Mouse (Mus musculus): Measurements from ENCODE around the gene Cmip. TPM values are rescaled to one million over a fixed set of nuclear protein-coding genes. Genes with fewer than 3 reads are reported as not detected.

Gene Cmip
- polyA plus RNA-seq, 1 experiment from 2014 or later = 18.7 TPM

DNA sequence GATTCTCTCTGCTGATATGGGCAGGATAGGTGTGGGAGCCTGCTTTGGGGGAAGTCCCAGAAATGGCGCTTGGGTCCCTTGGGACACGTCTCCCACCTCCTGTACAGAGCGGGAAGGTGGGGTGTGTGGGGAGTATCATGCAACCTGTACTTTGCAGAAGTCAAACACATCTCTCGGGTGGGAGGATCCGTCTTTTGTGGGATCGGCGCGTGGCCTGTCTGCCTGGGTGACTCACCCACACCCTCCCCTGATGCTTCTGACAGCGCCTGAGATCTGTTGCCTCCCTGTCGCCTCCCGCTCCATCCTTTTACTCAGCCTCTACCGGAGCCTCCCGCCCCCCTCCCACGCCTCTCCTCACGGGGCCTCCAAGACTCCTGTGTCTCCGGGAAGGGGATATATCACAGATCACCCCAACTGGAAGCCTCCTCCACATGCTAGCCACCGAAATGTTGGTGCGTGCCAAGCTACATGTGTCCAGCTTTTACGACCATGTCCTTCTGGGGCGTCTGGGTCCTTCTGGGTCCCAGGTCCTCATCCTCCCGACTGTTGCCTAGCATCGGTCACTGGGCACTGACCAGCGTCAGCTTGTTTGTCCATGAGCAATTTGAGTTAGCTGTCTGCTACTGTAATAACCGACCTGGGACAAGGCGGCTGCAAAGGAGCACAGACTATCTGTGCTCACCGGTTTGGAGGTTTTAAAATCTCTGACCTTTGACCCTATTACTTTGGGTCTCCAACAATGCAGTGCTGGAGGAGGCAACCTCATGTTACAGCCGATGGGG lies 75.6 kb downstream of the Cmip start:
- no peaks in the 10 kb centered on the region for H3K27me3 ChIP-seq (replicated peaks)
- H3K9me3 ChIP-seq (replicated peaks) = no peaks in the 10 kb centered on the region
- no peaks in the 10 kb centered on the region for H3K36me3 ChIP-seq
- ATAC-seq = no peak
- no peak overlapping the region for H3K9ac ChIP-seq
- 72% methylated on average over 27 of the region's 27 CpGs for WGBS (ENCODE audit: insufficient replicate concordance)
- no peak overlapping the region for H3K4me3 ChIP-seq
- H3K4me2 ChIP-seq = no peak overlapping the region
- H3K4me1 ChIP-seq = peaks cover 87% of the 10 kb centered on the region
- peak overlapping the region; percentile 85 for H3K27ac ChIP-seq

DNA sequence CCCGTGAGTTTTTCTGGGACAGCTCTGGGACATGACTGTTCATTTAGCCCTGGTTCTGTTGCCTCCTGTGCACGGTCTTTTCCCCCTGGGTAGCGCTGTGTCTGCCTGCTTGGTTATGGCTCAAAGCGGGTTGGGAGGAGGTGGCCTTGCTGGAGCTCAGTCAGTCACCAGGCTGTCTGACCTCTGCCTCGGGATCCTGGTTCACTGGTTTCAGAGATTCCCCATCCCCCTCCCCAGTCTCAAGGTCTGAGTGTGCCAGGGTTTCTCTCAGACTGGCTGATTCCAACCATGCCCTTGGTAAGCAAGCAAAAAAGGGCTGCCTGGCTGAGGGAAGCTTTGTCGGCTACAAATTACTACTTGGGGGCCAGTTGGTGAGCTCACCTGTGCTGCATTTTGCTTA lies 76.8 kb downstream of the Cmip start:
- Histone ChIP-seq H3K4me2 (peak overlapping the region; percentile 59), H3K27ac (peak overlapping the region; percentile 85), H3K36me3 (no peaks in the 10 kb centered on the region), H3K4me3 (no peak overlapping the region), H3K9ac (peak overlapping the region; percentile 56), H3K9me3 (replicated peaks) (no peaks in the 10 kb centered on the region), H3K27me3 (replicated peaks) (no peaks in the 10 kb centered on the region), H3K4me1 (peaks cover 88% of the 10 kb centered on the region)
- ATAC-seq = no peak
- 55% methylated on average over 6 of the region's 6 CpGs for WGBS (ENCODE audit: insufficient replicate concordance)

DNA sequence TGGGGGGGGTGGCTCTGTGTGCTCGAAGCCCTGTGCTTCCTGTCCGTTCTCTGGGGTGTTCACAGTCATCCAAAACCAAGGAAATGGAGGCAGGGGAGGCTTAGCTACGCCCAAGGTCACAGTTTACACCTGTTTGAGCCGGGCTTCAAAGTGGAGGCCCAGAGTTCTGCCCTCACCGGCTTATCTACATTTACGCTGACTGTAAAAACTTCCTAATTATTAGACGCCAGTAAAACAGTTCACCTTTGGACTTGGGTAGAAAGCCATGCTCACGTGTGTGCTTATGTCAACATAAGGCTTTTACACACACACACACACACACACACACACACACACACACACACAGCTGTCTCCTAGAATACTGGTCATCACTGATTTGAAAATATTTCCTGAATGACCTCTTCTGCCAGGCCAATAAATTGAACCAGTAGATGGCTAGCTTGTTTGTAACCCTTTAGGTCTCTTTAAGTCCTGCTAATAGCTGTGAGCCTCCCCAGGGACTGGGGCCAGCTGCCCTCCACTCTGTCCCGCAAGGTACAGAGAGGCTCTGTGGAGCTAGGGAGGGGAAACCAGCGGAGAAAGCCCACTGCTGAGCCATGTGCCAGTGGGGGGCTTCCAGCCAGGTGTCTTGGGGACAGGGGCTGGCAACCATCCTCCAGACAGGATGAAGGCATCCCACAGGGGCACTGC lies 77.3 kb downstream of the Cmip start:
- ATAC-seq = peak; percentile 11
- Histone ChIP-seq H3K27ac (peak overlapping the region; percentile 85), H3K36me3 (no peaks in the 10 kb centered on the region), H3K9me3 (replicated peaks) (no peaks in the 10 kb centered on the region), H3K4me2 (peak overlapping the region; percentile 59), H3K4me1 (peaks cover 90% of the 10 kb centered on the region), H3K9ac (peak overlapping the region; percentile 56), H3K4me3 (peak overlapping the region; percentile 13; the same call in 1 of the 2 replicates), H3K27me3 (replicated peaks) (no peaks in the 10 kb centered on the region)
- 45% methylated on average over 10 of the region's 10 CpGs for WGBS (ENCODE audit: insufficient replicate concordance)

DNA sequence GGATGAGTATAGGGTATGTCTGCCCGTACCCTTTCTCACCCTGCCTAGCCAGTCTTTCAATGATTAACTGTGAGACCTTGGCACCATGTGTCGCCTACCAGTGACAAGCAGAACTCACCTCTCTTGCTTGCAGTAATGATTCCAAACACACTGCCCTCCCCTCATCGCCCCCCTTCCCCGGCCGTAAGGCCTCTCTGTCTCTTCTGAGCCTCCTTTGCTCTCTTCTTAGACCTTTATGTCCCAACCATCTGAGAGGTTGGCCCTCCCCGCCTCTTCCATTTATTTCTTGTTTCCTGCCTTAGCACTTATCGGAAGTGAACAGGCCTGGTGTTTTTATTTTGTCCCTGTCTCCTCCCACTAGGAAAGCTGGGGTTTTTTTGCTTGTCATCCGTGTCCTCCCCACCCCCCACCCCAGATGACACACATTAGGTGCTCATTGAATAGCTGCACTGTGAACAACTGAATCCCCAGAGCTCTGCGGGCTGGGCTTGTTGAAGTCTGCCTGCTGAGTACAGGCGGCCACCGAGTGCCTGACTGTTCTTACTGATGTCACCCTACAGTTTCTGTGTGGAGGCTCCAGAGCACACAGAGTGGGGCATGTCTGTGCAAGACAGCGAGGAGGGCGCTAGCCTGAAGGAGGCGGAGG lies 78.0 kb downstream of the Cmip start:
- Histone ChIP-seq H3K9ac (peak overlapping the region; percentile 56), H3K4me1 (peaks cover 90% of the 10 kb centered on the region), H3K36me3 (no peaks in the 10 kb centered on the region), H3K27me3 (replicated peaks) (no peaks in the 10 kb centered on the region), H3K9me3 (replicated peaks) (no peaks in the 10 kb centered on the region), H3K4me2 (peak overlapping the region; percentile 59), H3K4me3 (peak overlapping the region; percentile 22), H3K27ac (peak overlapping the region; percentile 85)
- 47% methylated on average over 14 of the region's 14 CpGs for WGBS (ENCODE audit: insufficient replicate concordance)
- peak; percentile 70 for ATAC-seq

DNA sequence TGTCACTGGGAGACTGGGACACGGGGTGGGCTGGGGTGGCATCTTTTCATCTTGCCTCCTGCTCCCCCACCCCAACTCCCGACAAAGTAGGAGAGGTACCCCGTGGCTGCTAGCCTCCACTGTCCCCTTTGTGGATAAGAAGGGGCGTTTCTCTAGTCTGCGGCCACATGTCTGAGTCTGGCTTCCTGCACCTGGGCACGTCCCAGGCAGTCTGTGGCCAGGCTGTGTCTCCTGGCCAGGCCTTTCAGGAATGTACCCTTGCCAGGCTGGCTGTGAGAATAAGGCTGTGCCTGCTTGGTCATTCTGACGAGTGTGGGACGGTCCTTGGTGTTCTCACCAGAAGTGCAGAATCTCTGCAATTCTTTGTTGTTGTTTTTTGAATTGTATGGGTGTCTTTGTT lies 78.6 kb downstream of the Cmip start:
- peak; percentile 45 for ATAC-seq
- Histone ChIP-seq H3K36me3 (no peaks in the 10 kb centered on the region), H3K27ac (peak overlapping the region; percentile 85), H3K4me3 (peak overlapping the region; percentile 22), H3K4me2 (peak overlapping the region; percentile 59), H3K9ac (peak overlapping the region; percentile 49; the same call in 1 of the 2 replicates), H3K9me3 (replicated peaks) (no peaks in the 10 kb centered on the region), H3K4me1 (peaks cover 93% of the 10 kb centered on the region), H3K27me3 (replicated peaks) (no peaks in the 10 kb centered on the region)
- WGBS (ENCODE audit: insufficient replicate concordance) = 62% methylated on average over 8 of the region's 8 CpGs

DNA sequence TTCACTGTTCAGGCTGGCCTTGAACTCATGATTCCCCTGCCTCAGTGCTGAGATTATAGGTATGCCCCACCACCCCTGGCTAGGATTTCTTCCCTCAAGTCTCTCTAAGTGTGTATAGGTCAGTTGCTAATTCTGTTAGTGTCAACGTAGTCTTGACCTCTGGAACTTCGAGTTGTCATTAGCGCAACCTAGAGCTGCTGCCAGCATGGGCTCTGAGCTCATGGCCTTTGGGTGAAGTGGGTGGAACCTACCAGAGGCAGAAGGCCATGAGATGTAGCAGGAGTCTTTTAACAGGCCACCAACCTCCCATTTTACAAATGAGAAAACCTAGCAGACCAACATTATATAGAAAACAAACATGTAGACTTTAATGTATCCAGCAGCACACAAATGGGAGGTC lies 80.3 kb downstream of the Cmip start:
- 82% methylated on average over 3 of the region's 3 CpGs for WGBS (ENCODE audit: insufficient replicate concordance)
- Histone ChIP-seq H3K36me3 (no peaks in the 10 kb centered on the region), H3K4me1 (peaks cover 97% of the 10 kb centered on the region), H3K4me3 (no peak overlapping the region), H3K9me3 (replicated peaks) (no peaks in the 10 kb centered on the region), H3K27me3 (replicated peaks) (no peaks in the 10 kb centered on the region), H3K9ac (no peak overlapping the region), H3K27ac (no peak overlapping the region), H3K4me2 (no peak overlapping the region)
- ATAC-seq = no peak

DNA sequence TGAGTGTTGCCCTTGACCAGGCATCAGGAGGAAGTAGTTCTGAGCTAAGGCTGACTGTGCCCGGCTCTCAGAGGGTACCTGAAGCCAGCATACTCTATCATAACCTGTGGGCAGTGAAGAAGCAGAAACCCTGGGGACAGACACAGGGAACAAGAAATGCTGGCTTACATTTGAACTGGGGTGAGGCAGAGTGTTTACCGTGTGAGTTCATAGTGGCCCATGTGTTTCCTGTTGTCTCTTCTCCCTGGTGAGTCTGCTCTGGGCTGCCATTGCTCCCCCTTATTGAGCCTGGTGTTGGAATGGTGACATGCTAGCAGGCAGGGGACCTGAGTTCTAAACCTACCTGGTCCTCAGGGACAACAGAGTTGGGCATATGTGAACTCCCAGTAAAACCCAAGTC lies 81.8 kb downstream of the Cmip start:
- H3K4me2 ChIP-seq = 0 out of 2 replicates have a peak overlapping the region, but pooled peaks have one; percentile 46

DNA sequence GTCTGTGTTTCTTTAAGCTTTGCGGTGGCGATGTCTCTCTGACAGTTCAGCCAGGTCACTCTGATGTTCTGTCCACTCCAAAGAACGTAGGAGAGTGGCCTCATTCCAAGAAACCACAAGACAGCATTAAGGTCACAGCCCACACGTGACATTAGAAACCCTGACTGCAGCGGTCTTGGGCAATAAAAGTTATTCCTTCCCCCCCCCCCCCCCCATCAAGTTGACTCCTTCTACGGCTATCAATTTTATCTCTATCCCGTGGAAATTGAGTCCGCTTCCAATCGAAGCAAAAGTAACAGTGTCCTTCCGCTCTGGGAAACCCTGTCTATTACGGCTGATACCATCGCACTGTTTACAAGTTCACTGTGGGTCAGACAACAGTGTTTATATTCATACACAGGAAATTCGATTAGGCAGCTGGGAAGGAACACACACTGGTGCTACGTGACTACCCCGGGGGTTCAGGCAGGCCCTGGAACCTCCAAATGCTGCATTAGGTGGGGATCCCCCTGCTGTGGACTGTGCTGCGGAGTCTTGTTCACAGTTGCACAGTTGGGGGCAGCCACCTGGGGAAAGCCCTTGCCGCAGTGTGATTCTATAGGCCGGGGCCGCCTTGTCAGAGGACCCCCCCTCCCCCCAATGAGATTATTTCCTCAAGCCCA lies 82.6 kb downstream of the Cmip start:
- Histone ChIP-seq H3K4me3 (no peak overlapping the region), H3K36me3 (no peaks in the 10 kb centered on the region), H3K9me3 (replicated peaks) (no peaks in the 10 kb centered on the region), H3K4me2 (peak overlapping the region; percentile 46), H3K27ac (peak overlapping the region; percentile 74), H3K4me1 (peaks cover 97% of the 10 kb centered on the region), H3K27me3 (replicated peaks) (no peaks in the 10 kb centered on the region), H3K9ac (0 out of 2 replicates have a peak overlapping the region, but pooled peaks have one; percentile 28)
- ATAC-seq = 0 out of 2 replicates have a peak, but pooled peaks have one; percentile 7
- WGBS (ENCODE audit: insufficient replicate concordance) = 30% methylated on average over 19 of the region's 19 CpGs

More for the DNA sequence above, 81.8 kb downstream of the Cmip start:
- Histone ChIP-seq H3K4me3 (no peak overlapping the region), H3K9me3 (replicated peaks) (no peaks in the 10 kb centered on the region), H3K27ac (peak overlapping the region; percentile 74), H3K4me1 (peaks cover 97% of the 10 kb centered on the region), H3K9ac (no peak overlapping the region), H3K36me3 (no peaks in the 10 kb centered on the region), H3K27me3 (replicated peaks) (no peaks in the 10 kb centered on the region)
- ATAC-seq = no peak
- WGBS (ENCODE audit: insufficient replicate concordance) = 28% methylated on average over 2 of the region's 2 CpGs

DNA sequence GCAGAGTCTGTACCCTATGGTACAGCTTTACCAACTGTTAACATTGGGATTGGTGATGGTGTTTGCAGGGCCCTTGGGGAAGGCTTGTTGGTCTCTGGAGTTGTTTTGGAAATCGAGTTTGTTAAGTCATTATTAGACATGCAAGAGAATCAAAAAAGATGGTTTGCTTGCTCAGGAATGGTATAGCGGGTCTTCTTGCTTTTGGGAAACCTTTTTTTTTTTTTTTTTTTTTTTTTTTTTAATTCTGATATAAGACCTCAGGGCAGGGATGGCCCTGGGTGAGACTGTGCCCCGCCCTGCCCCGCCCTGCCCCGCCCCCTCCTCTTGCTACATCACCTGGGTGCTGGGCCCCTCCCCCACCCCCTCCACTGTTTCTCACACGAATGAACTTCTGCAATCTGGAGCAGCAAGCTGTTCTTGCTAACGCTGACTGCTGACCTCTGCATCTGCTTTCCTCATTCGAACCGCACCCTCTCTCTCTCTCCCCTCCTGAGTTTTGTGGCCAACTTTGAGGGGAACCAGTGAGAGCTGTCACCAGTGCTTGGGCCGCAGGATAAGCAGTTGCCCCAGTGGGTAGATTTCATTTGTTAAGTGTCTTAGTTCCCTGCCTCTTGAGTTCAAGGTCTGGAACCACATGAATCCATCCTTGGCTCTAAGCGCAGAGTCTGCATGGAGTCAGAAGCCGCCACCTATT lies 83.2 kb downstream of the Cmip start:
- H3K4me3 ChIP-seq = no peak overlapping the region
- 0 out of 2 replicates have a peak overlapping the region, but pooled peaks have one; percentile 28 for H3K9ac ChIP-seq
- no peaks in the 10 kb centered on the region for H3K36me3 ChIP-seq
- H3K4me2 ChIP-seq = peak overlapping the region; percentile 46
- H3K27ac ChIP-seq = peak overlapping the region; percentile 74; the same call in 1 of the 2 replicates
- H3K27me3 ChIP-seq (replicated peaks) = no peaks in the 10 kb centered on the region
- H3K9me3 ChIP-seq (replicated peaks) = no peaks in the 10 kb centered on the region
- peaks cover 97% of the 10 kb centered on the region for H3K4me1 ChIP-seq
- no peak for ATAC-seq
- WGBS (ENCODE audit: insufficient replicate concordance) = 16% methylated on average over 12 of the region's 12 CpGs

DNA sequence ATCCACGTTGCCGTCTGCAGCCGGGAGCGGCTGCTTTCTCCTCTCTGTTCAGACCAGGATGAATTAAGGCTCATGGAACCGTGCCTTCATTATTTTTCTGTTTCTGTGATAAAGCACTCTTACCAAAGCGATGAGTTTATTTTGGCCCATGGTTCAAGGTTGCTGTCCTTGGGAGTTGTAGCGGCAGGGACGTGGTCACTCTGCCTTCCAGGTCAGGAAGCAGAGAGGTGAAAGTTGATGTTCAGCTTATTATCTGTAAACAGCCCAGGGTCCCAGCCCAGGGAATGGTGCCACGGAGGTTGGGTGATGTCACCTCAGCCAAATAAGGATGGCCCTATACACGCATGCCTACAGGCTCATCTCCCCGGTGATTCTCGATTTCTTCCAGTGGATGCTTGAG lies 83.9 kb downstream of the Cmip start:
- no peak for ATAC-seq
- Histone ChIP-seq H3K9me3 (replicated peaks) (no peaks in the 10 kb centered on the region), H3K4me2 (peak overlapping the region; percentile 46; the same call in 1 of the 2 replicates), H3K36me3 (no peaks in the 10 kb centered on the region), H3K4me3 (no peak overlapping the region), H3K9ac (no peak overlapping the region), H3K27me3 (replicated peaks) (no peaks in the 10 kb centered on the region), H3K4me1 (peaks cover 95% of the 10 kb centered on the region), H3K27ac (peak overlapping the region; percentile 10; the same call in 1 of the 2 replicates)
- 81% methylated on average over 12 of the region's 12 CpGs for WGBS (ENCODE audit: insufficient replicate concordance)
